Mouse (Mus musculus) stomach, embryonic 15.5 days (tissue): Measurements from ENCODE around the gene Vars. TPM values are rescaled to one million over a fixed set of nuclear protein-coding genes. Genes with fewer than 3 reads are reported as not detected.
A peak's percentile ranks its signal among the peaks of the same experiment; 100 is the strongest.
"Not testable (repeated sequence)": the region's sequence is repeated elsewhere in the genome, so short reads cannot be mapped to it uniquely, and the experiment has no call there.

ENCODE experiments used
- ATAC-seq: fragments of 200-750 bp; cut with Nextera tagmentation; 2 replicates; pipeline ENCODE4 v1.8.0; 2017; ENCODE audit warnings: low read depth, moderate number of reproducible peaks, moderate TSS enrichment; ENCODE audit not compliant: insufficient read depth, low FRiP score
- H3K27ac ChIP-seq: fragments of 300-500 bp; sonication (generic); 2 replicates; pipeline ENCODE4 v1.5.1; 2015; ENCODE audit warnings: mild to moderate bottlenecking, inconsistent platforms
- H3K27me3 ChIP-seq: fragments of 300-500 bp; sonication (generic); replicated peaks from 2 replicates; pipeline ENCODE4 v1.6.1; 2015; ENCODE audit warnings: inconsistent platforms
- H3K36me3 ChIP-seq: fragments of 300-500 bp; sonication (generic); 2 replicates; pipeline ENCODE4 v1.6.1; 2015; ENCODE audit warnings: inconsistent platforms
- H3K4me1 ChIP-seq: fragments of 300-500 bp; sonication (generic); 2 replicates; pipeline ENCODE4 v1.6.1; 2015; ENCODE audit warnings: inconsistent platforms
- H3K4me2 ChIP-seq: fragments of 300-500 bp; sonication (generic); 2 replicates; pipeline ENCODE4 v1.6.1; 2015; ENCODE audit warnings: mild to moderate bottlenecking, inconsistent platforms
- H3K4me3 ChIP-seq: fragments of 300-500 bp; sonication (generic); replicated peaks from 2 replicates; pipeline ENCODE4 v1.5.1; 2015; ENCODE audit warnings: inconsistent platforms
- H3K9ac ChIP-seq: fragments of 300-500 bp; sonication (generic); 2 replicates; pipeline ENCODE4 v1.6.1; 2015; ENCODE audit warnings: inconsistent platforms
- H3K9me3 ChIP-seq: fragments of 300-500 bp; sonication (generic); 2 replicates; pipeline ENCODE4 v1.6.1; 2016; ENCODE audit warnings: inconsistent platforms
- WGBS: fragments of 180-500 bp; shearing (Covaris S2); methylation state at CpG from one replicate; pipeline ENCODE4 v1.1.7; 2015; 5-methylcytosine and 5-hydroxymethylcytosine counted together
- polyA plus RNA-seq: library from polyadenylated mRNA; unstranded; fragments of >200 nt; fragmentation: Nextera tagmentation; extraction: Ambion mirVana; gene quantifications from 2 replicates; pipeline ENCODE4 v1.2.1, GENCODE M21; 2015

The Vars gene
- 119 and 124 TPM in 2 replicates for polyA plus RNA-seq

- peak; percentile 89 for ATAC-seq
- peaks cover 43% of the 10 kb centered on the region for H3K4me1 ChIP-seq
- peaks cover 25% of the 10 kb centered on the region for H3K36me3 ChIP-seq
- peak within 1 kb of the TSS; percentile 98 for H3K9ac ChIP-seq
- H3K4me3 ChIP-seq, result peak within 1 kb of the TSS; percentile 71
- peak within 1 kb of the TSS; percentile 98 for H3K27ac ChIP-seq
- H3K4me2 ChIP-seq, result peak within 1 kb of the TSS; percentile 90
- under 1% methylated on average over 80 of the region's 83 CpGs for WGBS
- no peaks in the 10 kb centered on the region for H3K9me3 ChIP-seq
- no peaks in the 10 kb centered on the region for H3K27me3 ChIP-seq
These were observed at the start of gene Vars for GRCm38 (mm10) chr17:35000717-35001451. TSS of gene Vars (plus strand) at chr17:35000987.

- Histone ChIP-seq H3K9ac (peak overlapping the region; percentile 99), H3K36me3 (peaks cover 16% of the 10 kb centered on the region; the same call in 1 of the 2 replicates), H3K4me3 (peak overlapping the region; percentile 94), H3K9me3 (no peaks in the 10 kb centered on the region), H3K4me2 (peak overlapping the region; percentile 81), H3K4me1 (peaks cover 9% of the 10 kb centered on the region; the same call in 1 of the 2 replicates), H3K27ac (peak overlapping the region; percentile 92), H3K27me3 (no peaks in the 10 kb centered on the region)
- under 1% methylated on average over 29 of the region's 29 CpGs for WGBS
- peak; percentile 21 for ATAC-seq
These were observed 49.0 kb upstream of the Vars start for GRCm38 (mm10) chr17:34951636-34952377.

GRCm38 (mm10) chr17:34952378-34953040 lies 48.3 kb upstream of the Vars start:
- WGBS, result under 1% methylated on average over 23 of the region's 23 CpGs

GRCm38 (mm10) chr17:34953258-34953657 lies 47.5 kb upstream of the Vars start:
- ATAC-seq, result no peak
- H3K27ac ChIP-seq, result 0 out of 2 replicates have a peak overlapping the region, but pooled peaks have one; percentile 92
- H3K4me3 ChIP-seq, result no peak overlapping the region

More at GRCm38 (mm10) chr17:34952378-34953040, 48.3 kb upstream of the Vars start:
- peaks cover 9% of the 10 kb centered on the region; the same call in 1 of the 2 replicates for H3K4me1 ChIP-seq
- no peaks in the 10 kb centered on the region for H3K27me3 ChIP-seq
- H3K4me3 ChIP-seq, result peak overlapping the region; percentile 94
- H3K36me3 ChIP-seq, result peaks cover 16% of the 10 kb centered on the region; the same call in 1 of the 2 replicates
- ATAC-seq, result peak; percentile 70; the same call in 1 of the 2 replicates
- H3K4me2 ChIP-seq, result peak overlapping the region; percentile 81
- peak overlapping the region; percentile 92 for H3K27ac ChIP-seq
- H3K9ac ChIP-seq, result peak overlapping the region; percentile 99
- H3K9me3 ChIP-seq, result no peaks in the 10 kb centered on the region

GRCm38 (mm10) chr17:34953904-34954303 lies 46.9 kb upstream of the Vars start:
- ATAC-seq, result no peak
- H3K27me3 ChIP-seq, result no peaks in the 10 kb centered on the region
- H3K4me1 ChIP-seq, result peaks cover 9% of the 10 kb centered on the region; the same call in 1 of the 2 replicates
- 89% methylated on average over 4 of the region's 4 CpGs for WGBS
- H3K36me3 ChIP-seq, result peaks cover 16% of the 10 kb centered on the region; the same call in 1 of the 2 replicates
- no peak overlapping the region for H3K4me3 ChIP-seq
- H3K4me2 ChIP-seq, result no peak overlapping the region
- H3K9me3 ChIP-seq, result no peaks in the 10 kb centered on the region
- no peak overlapping the region for H3K27ac ChIP-seq
- H3K9ac ChIP-seq, result no peak overlapping the region

More at GRCm38 (mm10) chr17:34953258-34953657, 47.5 kb upstream of the Vars start:
- H3K4me1 ChIP-seq, result peaks cover 9% of the 10 kb centered on the region; the same call in 1 of the 2 replicates
- H3K27me3 ChIP-seq, result no peaks in the 10 kb centered on the region
- H3K4me2 ChIP-seq, result 0 out of 2 replicates have a peak overlapping the region, but pooled peaks have one; percentile 81
- H3K36me3 ChIP-seq, result peaks cover 16% of the 10 kb centered on the region; the same call in 1 of the 2 replicates
- H3K9ac ChIP-seq, result no peak overlapping the region
- WGBS, result 93% methylated on average over 3 of the region's 3 CpGs
- H3K9me3 ChIP-seq, result no peaks in the 10 kb centered on the region

GRCm38 (mm10) chr17:34954831-34955230 lies 46.0 kb upstream of the Vars start:
- ATAC-seq, result no peak
- Histone ChIP-seq H3K27me3 (no peaks in the 10 kb centered on the region), H3K27ac (no peak overlapping the region), H3K9ac (no peak overlapping the region), H3K36me3 (peaks cover 10% of the 10 kb centered on the region; the same call in 1 of the 2 replicates), H3K4me1 (peaks cover 10% of the 10 kb centered on the region), H3K9me3 (no peaks in the 10 kb centered on the region), H3K4me2 (no peak overlapping the region), H3K4me3 (no peak overlapping the region)
- WGBS, result 86% methylated on average over 4 of the region's 4 CpGs

GRCm38 (mm10) chr17:34955884-34956283 lies 44.9 kb upstream of the Vars start:
- Histone ChIP-seq H3K4me3 (no peak overlapping the region), H3K4me2 (no peak overlapping the region), H3K4me1 (peaks cover 8% of the 10 kb centered on the region), H3K27ac (no peak overlapping the region), H3K36me3 (0 out of 2 replicates have a peak, but pooled peaks cover under 1% of the 10 kb centered on the region), H3K9ac (no peak overlapping the region), H3K27me3 (no peaks in the 10 kb centered on the region), H3K9me3 (no peaks in the 10 kb centered on the region)
- 73% methylated on average over 3 of the region's 3 CpGs for WGBS
- ATAC-seq, result no peak

- no peaks in the 10 kb centered on the region for H3K36me3 ChIP-seq
- no peak overlapping the region for H3K27ac ChIP-seq
- ATAC-seq, result no peak
- H3K4me3 ChIP-seq, result no peak overlapping the region
- no peaks in the 10 kb centered on the region for H3K27me3 ChIP-seq
- H3K9me3 ChIP-seq, result no peaks in the 10 kb centered on the region
- peaks cover 7% of the 10 kb centered on the region; the same call in 1 of the 2 replicates for H3K4me1 ChIP-seq
- WGBS, result 46% methylated on average over 1 of the region's 1 CpGs
- H3K4me2 ChIP-seq, result no peak overlapping the region
- no peak overlapping the region for H3K9ac ChIP-seq
These were observed 44.4 kb upstream of the Vars start for GRCm38 (mm10) chr17:34956340-34956739.

- H3K4me3 ChIP-seq, H3K9me3 ChIP-seq, H3K27ac ChIP-seq, H3K27me3 ChIP-seq, ATAC-seq, H3K9ac ChIP-seq, H3K4me1 ChIP-seq, H3K36me3 ChIP-seq: not testable (repeated sequence)
- 15% methylated on average over 35 of the region's 40 CpGs for WGBS
- H3K4me2 ChIP-seq, result 0 out of 2 replicates have a peak overlapping the region, but pooled peaks have one; percentile 21
These were observed 43.5 kb upstream of the Vars start for GRCm38 (mm10) chr17:34957291-34957690.

- H3K4me3 ChIP-seq, H3K9ac ChIP-seq, H3K27me3 ChIP-seq, H3K9me3 ChIP-seq, H3K36me3 ChIP-seq, H3K4me2 ChIP-seq, H3K27ac ChIP-seq, H3K4me1 ChIP-seq, ATAC-seq: not testable (repeated sequence)
- WGBS, result 27% methylated on average over 25 of the region's 40 CpGs
These were observed 42.8 kb upstream of the Vars start for GRCm38 (mm10) chr17:34957966-34958365.

GRCm38 (mm10) chr17:34958734-34959129 lies 42.1 kb upstream of the Vars start:
- not testable (repeated sequence) for H3K9ac ChIP-seq, H3K4me1 ChIP-seq, H3K27me3 ChIP-seq, H3K36me3 ChIP-seq, H3K27ac ChIP-seq, H3K9me3 ChIP-seq
- peak overlapping the region; percentile 56 for H3K4me3 ChIP-seq
- peak overlapping the region; percentile 63 for H3K4me2 ChIP-seq
- peak; percentile 9; the same call in 1 of the 2 replicates for ATAC-seq
- 1% methylated on average over 30 of the region's 47 CpGs for WGBS
